Mouse (Mus musculus) liver, postnatal 0 days (tissue): ENCODE measurements around the gene Clic6.

Experiments
- CTCF ChIP-seq: sonication (generic); IDR thresholded peaks from 2 replicates; pipeline ENCODE4 v1.5.1; 2016; ENCODE audit warnings: antibody characterized with exemption, low read depth
- EP300 ChIP-seq: IDR thresholded peaks from 2 replicates; pipeline ENCODE4 v1.6.1; 2016; ENCODE audit warnings: antibody characterized with exemption, low read depth, mild to moderate bottlenecking

GRCm38 (mm10) chr16:92475093-92475860, 10.3 kb upstream of the Clic6 start:
- TF ChIP-seq CTCF, result no peak
- TF ChIP-seq EP300, result no peak
